Mouse (Mus musculus) adrenal gland, adult 8-10 months (tissue): ENCODE results near the gene Sptbn4. TPM values are rescaled to one million over a fixed set of nuclear protein-coding genes. Genes with fewer than 3 reads are reported as not detected.

ENCODE experiments used
- DNase-seq: peaks from one replicate; pipeline ENCODE4 v3.0.0; 2022
- total RNA-seq, 4 experiments: library from RNA; stranded (reverse); gene quantifications; 2 replicates each; pipeline ENCODE4 v1.2.4; 2022

Sptbn4 gene
- total RNA-seq, 4 experiments from 2014 or later: 3.0 to 8.0 (median 4.9) TPM

GRCm38 (mm10) chr7:27381009-27381408 is 66.5 kb downstream of the Sptbn4 start:
- DNase-seq: no peak

GRCm38 (mm10) chr7:27379836-27380235 is 67.7 kb downstream of the Sptbn4 start:
- no peak for DNase-seq

- no peak for DNase-seq
These were observed 69.1 kb downstream of the Sptbn4 start for GRCm38 (mm10) chr7:27378431-27378830.

GRCm38 (mm10) chr7:27375274-27375673 is 72.2 kb downstream of the Sptbn4 start:
- DNase-seq: no peak

- DNase-seq: no peak
These were observed 75.6 kb downstream of the Sptbn4 start for GRCm38 (mm10) chr7:27371715-27372462.

GRCm38 (mm10) chr7:27369111-27369510 is 78.4 kb downstream of the Sptbn4 start:
- no peak for DNase-seq

GRCm38 (mm10) chr7:27367976-27368375 is 79.5 kb downstream of the Sptbn4 start:
- DNase-seq: no peak

GRCm38 (mm10) chr7:27366082-27366844 is 81.2 kb downstream of the Sptbn4 start:
- no peak for DNase-seq

GRCm38 (mm10) chr7:27364379-27364778 is 83.1 kb downstream of the Sptbn4 start:
- no peak for DNase-seq

- DNase-seq: peak; percentile 99
These were observed 86.1 kb downstream of the Sptbn4 start for GRCm38 (mm10) chr7:27361283-27361946.

- DNase-seq: no peak
These were observed 86.7 kb downstream of the Sptbn4 start for GRCm38 (mm10) chr7:27360749-27361148.

- no peak for DNase-seq
These were observed 87.7 kb downstream of the Sptbn4 start for GRCm38 (mm10) chr7:27359706-27360358.

GRCm38 (mm10) chr7:27359162-27359561 is 88.3 kb downstream of the Sptbn4 start:
- DNase-seq: no peak

- no peak for DNase-seq
These were observed 89.9 kb downstream of the Sptbn4 start for GRCm38 (mm10) chr7:27357595-27357978.

- no peak for DNase-seq
These were observed 90.5 kb downstream of the Sptbn4 start, which contains the start of gene Gm20479 for GRCm38 (mm10) chr7:27356861-27357594. Gm20479 (minus strand) TSS chr7:27357419.

GRCm38 (mm10) chr7:27356248-27356647 is 91.2 kb downstream of the Sptbn4 start:
- DNase-seq: peak; percentile 30

- DNase-seq: peak; percentile 84
These were observed 91.7 kb downstream of the Sptbn4 start, which contains the start of gene Shkbp1 for GRCm38 (mm10) chr7:27355745-27356240. Shkbp1 (minus strand) TSS chr7:27356019.

GRCm38 (mm10) chr7:27355261-27355660 is 92.2 kb downstream of the Sptbn4 start:
- no peak for DNase-seq

GRCm38 (mm10) chr7:27354783-27355182 is 92.7 kb downstream of the Sptbn4 start:
- DNase-seq: no peak

GRCm38 (mm10) chr7:27354144-27354543 is 93.3 kb downstream of the Sptbn4 start:
- DNase-seq: no peak

- DNase-seq: no peak
These were observed 102.0 kb downstream of the Sptbn4 start for GRCm38 (mm10) chr7:27345444-27345843.

GRCm38 (mm10) chr7:27342595-27342994 is 104.9 kb downstream of the Sptbn4 start:
- DNase-seq: no peak
